ENCODE assay signal across 14 mouse cellular contexts in genomic region chr19:4203148-4203547, GRCm38 (mm10). TPM values are rescaled to one million over a fixed set of nuclear protein-coding genes. Genes with fewer than 3 reads are reported as not detected.
A peak's percentile ranks its signal among the peaks of the same experiment; 100 is the strongest.
DNase-seq lines count a peak whose midpoint lies in the region; ATAC-seq and TF ChIP-seq lines count a peak whose summit lies in the region.
"Had no signal": no experiment of that assay in that cellular context is flagged by ENCODE, and none has a peak within 500 bp of the region (broad histone marks: within the 10 kb centered on the region; RNA-seq: fewer than 3 reads in every experiment).

No protein-coding gene starts in this region.

- H3K27ac ChIP-seq in intestine, postnatal 0 days (ENCODE audit: low read depth, low read length) = no peak overlapping the region
- no peak overlapping the region for H3K27ac ChIP-seq in intestine, embryonic 16.5 days (ENCODE audit: low read length)
- H3K27ac ChIP-seq in spleen, adult 2 months (ENCODE audit: insufficient read depth, low read length) = peak overlapping the region; percentile 88
- H3K27ac ChIP-seq: midbrain, embryonic 12.5 days had no signal

- TF ChIP-seq CTCF in intestine, postnatal 0 days (IDR thresholded peaks at IDR 0.05; ENCODE audit: low read depth) = peak; percentile 37
- no peak for TF ChIP-seq CTCF in spleen, adult 2 months (IDR thresholded peaks at IDR 0.05; ENCODE audit: extremely low read depth, insufficient read depth, insufficient read length, insufficient replicate concordance)

- no peak overlapping the region for H3K4me2 ChIP-seq in intestine, postnatal 0 days (replicated peaks; ENCODE audit: low read depth)
- H3K4me2 ChIP-seq in intestine, embryonic 16.5 days (ENCODE audit: low read depth, low read length) = no peak overlapping the region

- H3K4me1 ChIP-seq in intestine, postnatal 0 days (replicated peaks; ENCODE audit: control insufficient read depth, insufficient read depth, low read length) = peaks cover 12% of the 10 kb centered on the region; the same call in 1 of the 2 replicates
- peaks cover 12% of the 10 kb centered on the region for H3K4me1 ChIP-seq in intestine, embryonic 16.5 days (ENCODE audit: control insufficient read depth, insufficient read depth, low read length)
- peaks cover 33% of the 10 kb centered on the region for H3K4me1 ChIP-seq in spleen, adult 2 months (ENCODE audit: control insufficient read depth, insufficient read depth, insufficient read length)

- H3K27me3 ChIP-seq in intestine, postnatal 0 days (replicated peaks; ENCODE audit: control insufficient read depth, insufficient read depth, low read length) = 0 out of 2 replicates have a peak, but pooled peaks cover 2% of the 10 kb centered on the region
- H3K27me3 ChIP-seq in intestine, embryonic 16.5 days (replicated peaks; ENCODE audit: control insufficient read depth, insufficient read depth, low read length) = no peaks in the 10 kb centered on the region
- no peaks in the 10 kb centered on the region for H3K27me3 ChIP-seq in spleen, adult 2 months (ENCODE audit: control insufficient read depth, insufficient read depth, low read length)

- WGBS in intestine, postnatal 0 days = 53% methylated on average over 3 of the region's 3 CpGs
- 60% methylated on average over 3 of the region's 3 CpGs for WGBS in intestine, embryonic 16.5 days
- WGBS in spleen, adult 2 months = 23% methylated on average over 3 of the region's 3 CpGs

- DNase-seq in spleen, adult 2 months (ENCODE audit: low read depth in 1 of 2, low spot score in 2 of 2) = no peak
- no peak for DNase-seq in spleen, postnatal 10 days (ENCODE audit: low spot score in 2 of 2)
- peak; percentile 77 for DNase-seq in induced T-regulatory cell, adult 2 months (ENCODE audit: low read depth)
- peak; percentile 36 for DNase-seq in thymus, postnatal 4 days
- no peak for DNase-seq in right cerebral cortex, postnatal 25 days
- DNase-seq: cerebellum, adult 11-12 months; gastrocnemius, postnatal 14 days; left cerebral cortex, postnatal 4 days had no signal

- no peak overlapping the region for H3K9ac ChIP-seq in intestine, postnatal 0 days (ENCODE audit: low read depth, low read length)
- H3K9ac ChIP-seq in intestine, embryonic 16.5 days (ENCODE audit: low read depth, low read length) = no peak overlapping the region
- H3K9ac ChIP-seq: midbrain, embryonic 12.5 days had no signal

- H3K4me3 ChIP-seq in intestine, postnatal 0 days (ENCODE audit: low read depth, low read length) = no peak overlapping the region
- no peak overlapping the region for H3K4me3 ChIP-seq in intestine, embryonic 16.5 days (ENCODE audit: low read length)
- no peak overlapping the region for H3K4me3 ChIP-seq in spleen, adult 2 months (ENCODE audit: extremely low read depth, insufficient read depth, insufficient read length)
- H3K4me3 ChIP-seq: midbrain, embryonic 12.5 days had no signal

- no peak for TF ChIP-seq POLR2A in spleen, adult 2 months (IDR thresholded peaks at IDR 0.05; ENCODE audit: low read depth, low read length)

- H3K9me3 ChIP-seq in intestine, postnatal 0 days (ENCODE audit: control insufficient read depth) = no peaks in the 10 kb centered on the region
- no peaks in the 10 kb centered on the region for H3K9me3 ChIP-seq in intestine, embryonic 16.5 days (ENCODE audit: control insufficient read depth, low read length)
- H3K9me3 ChIP-seq: midbrain, embryonic 12.5 days had no signal

- no peak for ATAC-seq in intestine, postnatal 0 days
- no peak for ATAC-seq in intestine, embryonic 16.5 days

- H3K36me3 ChIP-seq in intestine, postnatal 0 days (ENCODE audit: control insufficient read depth, insufficient read depth) = peaks cover 8% of the 10 kb centered on the region; the same call in 1 of the 2 replicates
- 0 out of 2 replicates have a peak, but pooled peaks cover 2% of the 10 kb centered on the region for H3K36me3 ChIP-seq in intestine, embryonic 16.5 days (ENCODE audit: control insufficient read depth, insufficient read depth, low read length)
- peaks cover under 1% of the 10 kb centered on the region; the same call in 1 of the 2 replicates for H3K36me3 ChIP-seq in spleen, adult 2 months (ENCODE audit: control insufficient read depth, insufficient read depth, low read length)

RNA-seq across cellular contexts. Expression of gene Rad9a, which starts 1.7 kb away (rescaled TPM):
- 12.3 and 13.5 TPM in 2 replicates for polyA plus RNA-seq in intestine, postnatal 0 days (2015; fragmentation: Nextera tagmentation; extraction: Ambion mirVana)
- 31.7 and 34.2 TPM in 2 replicates for polyA plus RNA-seq in intestine, embryonic 16.5 days (2015; fragmentation: Nextera tagmentation; extraction: Ambion mirVana)
- polyA plus RNA-seq in spleen, adult 2 months (2012; rRNA removed) = 53.1 and 62.9 TPM in 2 replicates

RNA-seq across cellular contexts. Expression of gene Clcf1, which starts 10.9 kb away (rescaled TPM):
- polyA plus RNA-seq in intestine, postnatal 0 days (2015; fragmentation: Nextera tagmentation; extraction: Ambion mirVana) = 2.4 and 2.5 TPM in 2 replicates
- 5.9 TPM in 2 replicates for polyA plus RNA-seq in intestine, embryonic 16.5 days (2015; fragmentation: Nextera tagmentation; extraction: Ambion mirVana)
- polyA plus RNA-seq in spleen, adult 2 months (2012; rRNA removed) = 128 and 163 TPM in 2 replicates

RNA-seq across cellular contexts. Expression of gene AC109138.7, which starts 11.0 kb away (rescaled TPM):
- polyA plus RNA-seq in intestine, postnatal 0 days (2015; fragmentation: Nextera tagmentation; extraction: Ambion mirVana) = not detected in 2 replicates
- polyA plus RNA-seq in intestine, embryonic 16.5 days (2015; fragmentation: Nextera tagmentation; extraction: Ambion mirVana) = not detected in 2 replicates
- not detected in 2 replicates for polyA plus RNA-seq in spleen, adult 2 months (2012; rRNA removed)
- polyA plus RNA-seq: forebrain, embryonic 11.5 days; large intestine, adult 2 months; midbrain, embryonic 12.5 days; urinary bladder, adult 2 months had no signal

RNA-seq across cellular contexts. Expression of gene Ppp1ca, which starts 11.3 kb away (rescaled TPM):
- polyA plus RNA-seq in intestine, postnatal 0 days (2015; fragmentation: Nextera tagmentation; extraction: Ambion mirVana) = 370 and 382 TPM in 2 replicates
- polyA plus RNA-seq in intestine, embryonic 16.5 days (2015; fragmentation: Nextera tagmentation; extraction: Ambion mirVana) = 759 and 799 TPM in 2 replicates
- polyA plus RNA-seq in spleen, adult 2 months (2012; rRNA removed) = 464 and 481 TPM in 2 replicates

RNA-seq across cellular contexts. Expression of gene Tbc1d10c, which starts 12.1 kb away (rescaled TPM):
- polyA plus RNA-seq in intestine, postnatal 0 days (2015; fragmentation: Nextera tagmentation; extraction: Ambion mirVana) = 2.0 and 2.3 TPM in 2 replicates
- polyA plus RNA-seq in intestine, embryonic 16.5 days (2015; fragmentation: Nextera tagmentation; extraction: Ambion mirVana) = 3.6 and 4.0 TPM in 2 replicates
- polyA plus RNA-seq in spleen, adult 2 months (2012; rRNA removed) = 266 and 328 TPM in 2 replicates

Comparison
In these comparisons a context has a peak if more than half of its experiments do, and no peak if none do; other contexts are left out.
1. DNase-seq: peak in induced T-regulatory cell, adult 2 months (single experiment) and thymus, postnatal 4 days (single experiment); none in spleen, adult 2 months (0 of 2), spleen, postnatal 10 days (0 of 2) and right cerebral cortex, postnatal 25 days (single experiment).
2. RNA of gene Clcf1, which starts 10.9 kb away (polyA plus RNA-seq): 128 to 163 TPM in spleen, adult 2 months; 5.9 TPM in intestine, embryonic 16.5 days and 2.4 to 2.5 TPM in intestine, postnatal 0 days; every median in the first group is over 10 times any median in the second.